Mouse (Mus musculus) forebrain, embryonic 13.5 days (tissue): ENCODE results near the gene Palm3. TPM values are rescaled to one million over a fixed set of nuclear protein-coding genes. Genes with fewer than 3 reads are reported as not detected.

Source experiments
- ATAC-seq: fragments of 200-750 bp; cut with Nextera tagmentation; 2 replicates; pipeline ENCODE4 v1.8.0; 2017
- H3K27ac ChIP-seq: fragments of 300-500 bp; sonication (generic); 2 replicates; pipeline ENCODE4 v1.5.1; 2015; ENCODE audit warnings: inconsistent platforms, mild to moderate bottlenecking, moderate library complexity
- H3K27me3 ChIP-seq: fragments of 300-500 bp; sonication (generic); 2 replicates; pipeline ENCODE4 v1.6.1; 2015; ENCODE audit warnings: mild to moderate bottlenecking, inconsistent platforms
- H3K36me3 ChIP-seq: fragments of 300-500 bp; sonication (generic); 2 replicates; pipeline ENCODE4 v1.6.1; 2015; ENCODE audit warnings: mild to moderate bottlenecking, inconsistent platforms; ENCODE audit not compliant: poor library complexity, severe bottlenecking
- H3K4me1 ChIP-seq: fragments of 300-500 bp; sonication (generic); 2 replicates; pipeline ENCODE4 v1.6.1; 2015; ENCODE audit warnings: inconsistent platforms
- H3K4me2 ChIP-seq: fragments of 300-500 bp; sonication (generic); 2 replicates; pipeline ENCODE4 v1.6.1; 2015; ENCODE audit warnings: inconsistent platforms, mild to moderate bottlenecking, moderate library complexity
- H3K4me3 ChIP-seq: fragments of 300-500 bp; sonication (generic); 2 replicates; pipeline ENCODE4 v1.5.1; 2015; ENCODE audit warnings: mild to moderate bottlenecking, inconsistent platforms
- H3K9ac ChIP-seq: fragments of 300-500 bp; sonication (generic); 2 replicates; pipeline ENCODE4 v1.6.1; 2015; ENCODE audit warnings: mild to moderate bottlenecking, inconsistent platforms
- H3K9me3 ChIP-seq: fragments of 300-500 bp; sonication (generic); replicated peaks from 2 replicates; pipeline ENCODE4 v1.6.1; 2016; ENCODE audit warnings: inconsistent platforms
- WGBS: fragments of 180-500 bp; shearing (Covaris S2); methylation state at CpG from one replicate; pipeline ENCODE4 v1.1.7; 2015; 5-methylcytosine and 5-hydroxymethylcytosine counted together
- polyA plus RNA-seq: library from polyadenylated mRNA; unstranded; fragments of >200 nt; fragmentation: Nextera tagmentation; extraction: Ambion mirVana; gene quantifications from 2 replicates; pipeline ENCODE4 v1.2.1, GENCODE M21; 2015

The Palm3 gene
- 1.9 and 2.1 TPM in 2 replicates for polyA plus RNA-seq

- Histone ChIP-seq H3K4me2 (no peak within 1 kb of the TSS), H3K9me3 (no peaks in the 10 kb centered on the region), H3K27me3 (peaks cover 55% of the 10 kb centered on the region), H3K36me3 (no peaks in the 10 kb centered on the region), H3K4me3 (no peak within 1 kb of the TSS), H3K9ac (no peak within 1 kb of the TSS), H3K4me1 (peaks cover 5% of the 10 kb centered on the region; the same call in 1 of the 2 replicates), H3K27ac (no peak within 1 kb of the TSS)
- no peak for ATAC-seq
- WGBS, result 7% methylated on average over 18 of the region's 18 CpGs
These were observed at the start of gene Palm3 for GRCm38 (mm10) chr8:84021096-84021495. Gene Palm3 (plus strand): TSS chr8:84021471.

DNA sequence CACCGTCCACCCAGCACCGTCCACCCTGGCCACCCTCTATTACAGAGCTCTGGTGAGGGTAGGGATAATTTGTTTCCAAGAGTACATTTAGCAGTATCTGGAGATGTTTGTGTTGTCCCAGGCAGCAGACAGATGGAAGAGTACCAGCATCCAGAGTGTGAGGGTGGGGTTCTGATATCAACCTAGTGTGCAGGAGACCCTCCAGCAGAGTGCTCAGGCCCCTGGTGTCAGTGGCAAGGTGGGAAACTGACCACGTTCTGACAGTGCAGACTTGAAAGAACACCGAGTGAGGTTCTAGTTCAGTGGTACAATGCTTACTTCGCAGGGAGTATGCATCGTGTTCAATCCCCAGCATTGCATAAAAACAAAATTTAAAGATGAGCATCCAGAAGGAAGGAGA, 49.6 kb upstream of the Palm3 start:
- peak overlapping the region; percentile 90 for H3K4me3 ChIP-seq
- no peak overlapping the region for H3K27ac ChIP-seq
- WGBS, result 73% methylated on average over 6 of the region's 6 CpGs
- H3K27me3 ChIP-seq, result no peaks in the 10 kb centered on the region
- peak overlapping the region; percentile 86 for H3K4me2 ChIP-seq
- no peak for ATAC-seq
- H3K9ac ChIP-seq, result peak overlapping the region; percentile 91; the same call in 1 of the 2 replicates
- H3K9me3 ChIP-seq, result no peaks in the 10 kb centered on the region
- peaks cover 29% of the 10 kb centered on the region for H3K4me1 ChIP-seq
- H3K36me3 ChIP-seq, result peaks cover 31% of the 10 kb centered on the region

GRCm38 (mm10) chr8:83972150-83973120, 48.8 kb upstream of the Palm3 start, which contains the start of gene Prkaca:
Gene Prkaca (plus strand): TSS chr8:83972993.
- Histone ChIP-seq H3K9me3 (no peaks in the 10 kb centered on the region), H3K27me3 (no peaks in the 10 kb centered on the region), H3K4me3 (peak within 1 kb of the TSS; percentile 90), H3K4me1 (peaks cover 37% of the 10 kb centered on the region), H3K4me2 (peak within 1 kb of the TSS; percentile 98), H3K9ac (peak within 1 kb of the TSS; percentile 91), H3K27ac (peak within 1 kb of the TSS; percentile 75), H3K36me3 (peaks cover 28% of the 10 kb centered on the region)
- ATAC-seq, result peak; percentile 100
- WGBS, result under 1% methylated on average over 65 of the region's 94 CpGs

- H3K9ac ChIP-seq, result peak overlapping the region; percentile 91
- no peaks in the 10 kb centered on the region for H3K27me3 ChIP-seq
- H3K27ac ChIP-seq, result peak overlapping the region; percentile 61
- peaks cover 47% of the 10 kb centered on the region for H3K4me1 ChIP-seq
- H3K4me2 ChIP-seq, result peak overlapping the region; percentile 98
- no peaks in the 10 kb centered on the region for H3K9me3 ChIP-seq
- peak overlapping the region; percentile 90 for H3K4me3 ChIP-seq
- WGBS, result 5% methylated on average over 29 of the region's 37 CpGs
- no peak for ATAC-seq
- H3K36me3 ChIP-seq, result peaks cover 18% of the 10 kb centered on the region
These were observed 47.9 kb upstream of the Palm3 start for GRCm38 (mm10) chr8:83973161-83974031.

DNA sequence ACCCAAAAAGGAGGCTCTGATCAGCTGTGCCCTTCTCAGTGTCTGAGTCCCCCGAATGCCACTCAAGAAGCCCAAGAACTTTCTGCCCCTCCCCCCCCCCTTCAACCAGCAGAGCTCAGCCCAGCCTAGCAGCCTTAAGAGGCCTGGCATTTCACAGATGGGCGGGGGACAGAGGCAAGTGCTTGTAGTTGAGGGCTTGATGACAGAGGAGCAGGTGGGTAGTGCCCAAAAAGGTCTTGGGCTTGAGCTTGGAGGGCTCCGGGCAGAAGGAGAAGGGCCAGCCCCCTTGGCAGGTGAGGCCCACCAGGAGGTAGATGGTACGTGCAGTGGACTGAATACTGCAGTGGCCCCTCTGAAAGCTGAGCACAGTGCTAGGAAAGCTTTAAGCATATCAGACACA, 46.8 kb upstream of the Palm3 start:
- Histone ChIP-seq H3K27ac (no peak overlapping the region), H3K9ac (no peak overlapping the region), H3K9me3 (no peaks in the 10 kb centered on the region), H3K4me2 (peak overlapping the region; percentile 98), H3K4me3 (peak overlapping the region; percentile 90; the same call in 1 of the 2 replicates), H3K27me3 (no peaks in the 10 kb centered on the region), H3K4me1 (peaks cover 50% of the 10 kb centered on the region), H3K36me3 (peaks cover 7% of the 10 kb centered on the region)
- 71% methylated on average over 4 of the region's 4 CpGs for WGBS
- ATAC-seq, result no peak

DNA sequence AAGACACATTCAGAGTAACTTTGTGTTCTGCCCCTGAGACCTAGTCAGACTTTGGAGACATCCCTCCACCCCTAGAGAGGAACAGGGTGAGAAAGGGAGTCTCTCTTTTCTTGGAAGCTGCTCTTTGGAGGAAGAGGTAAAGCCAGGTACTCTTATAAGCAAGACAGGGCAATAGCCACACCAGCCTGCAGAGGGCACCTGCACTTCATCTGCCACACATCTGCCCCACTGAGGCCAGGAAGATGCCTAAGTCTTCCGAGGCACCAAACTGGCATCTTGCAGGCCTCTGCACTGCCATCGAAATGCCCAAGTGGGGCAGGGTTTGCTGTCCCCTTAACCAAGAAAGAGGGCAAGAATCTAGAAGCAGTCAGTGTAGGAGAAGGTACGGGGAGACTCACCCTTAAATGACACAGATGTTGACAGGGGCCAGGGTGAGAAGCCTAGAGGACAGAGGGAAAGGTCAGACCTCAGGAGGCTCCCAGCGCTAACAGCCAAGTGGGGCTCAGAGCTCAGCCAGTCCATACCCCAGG, 45.1 kb upstream of the Palm3 start:
- no peak overlapping the region for H3K4me3 ChIP-seq
- H3K9ac ChIP-seq, result no peak overlapping the region
- H3K9me3 ChIP-seq, result no peaks in the 10 kb centered on the region
- peaks cover 50% of the 10 kb centered on the region for H3K4me1 ChIP-seq
- H3K36me3 ChIP-seq, result peaks cover 17% of the 10 kb centered on the region
- H3K4me2 ChIP-seq, result no peak overlapping the region
- 90% methylated on average over 4 of the region's 4 CpGs for WGBS
- no peaks in the 10 kb centered on the region for H3K27me3 ChIP-seq
- H3K27ac ChIP-seq, result no peak overlapping the region
- no peak for ATAC-seq

DNA sequence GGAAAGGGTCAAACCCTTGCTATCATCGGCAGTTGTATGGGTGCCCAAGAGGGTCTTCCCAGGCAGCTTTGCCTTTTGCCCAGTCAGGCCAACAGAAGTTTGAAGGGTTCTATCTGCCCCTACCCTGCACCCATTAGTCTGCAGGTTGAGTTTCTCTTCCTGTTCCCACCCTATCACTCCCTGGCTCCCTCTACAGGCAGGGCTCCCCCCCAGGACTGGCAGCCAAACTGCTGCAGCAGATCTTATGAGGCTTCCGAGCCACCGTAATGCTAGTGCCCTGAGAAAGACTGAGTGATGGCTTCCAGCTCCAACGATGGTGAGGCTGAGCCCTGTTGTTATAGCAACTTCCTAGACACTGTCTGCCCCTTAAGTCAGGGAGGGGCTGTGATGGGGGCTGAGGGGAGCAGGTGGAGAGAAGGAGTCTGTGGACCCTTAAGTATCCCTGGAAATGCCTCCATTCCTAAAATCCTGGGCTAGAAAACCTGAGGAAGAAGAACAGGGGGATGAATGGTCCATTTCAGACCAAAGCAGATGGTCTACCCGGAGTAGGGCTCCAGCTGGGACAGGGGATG, 44.4 kb upstream of the Palm3 start:
- H3K27ac ChIP-seq, result no peak overlapping the region
- H3K4me3 ChIP-seq, result no peak overlapping the region
- no peak overlapping the region for H3K9ac ChIP-seq
- 87% methylated on average over 5 of the region's 5 CpGs for WGBS
- peaks cover 46% of the 10 kb centered on the region for H3K4me1 ChIP-seq
- no peak for ATAC-seq
- H3K4me2 ChIP-seq, result no peak overlapping the region
- H3K9me3 ChIP-seq, result no peaks in the 10 kb centered on the region; the same call in 1 of the 2 replicates
- H3K27me3 ChIP-seq, result no peaks in the 10 kb centered on the region
- H3K36me3 ChIP-seq, result peaks cover 24% of the 10 kb centered on the region

DNA sequence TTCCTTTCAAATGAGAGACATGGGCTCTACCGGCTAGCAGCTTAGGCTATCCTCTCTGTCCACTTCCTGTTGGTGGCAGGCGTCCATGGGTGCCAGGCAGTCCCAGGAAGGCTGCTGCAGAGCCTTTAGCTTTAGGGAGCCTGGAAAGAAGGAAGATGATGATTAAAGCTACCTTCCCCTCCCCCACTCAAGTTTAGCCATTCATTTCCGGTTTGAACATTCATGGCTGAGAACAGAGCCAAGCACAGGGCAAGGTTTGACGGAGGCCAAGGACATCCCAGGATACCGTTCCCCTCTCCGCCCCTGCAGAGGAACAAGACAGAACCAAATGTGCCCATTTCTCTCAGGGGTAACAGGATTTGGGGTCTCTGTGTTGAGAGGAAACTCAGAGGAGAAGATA, 43.6 kb upstream of the Palm3 start:
- H3K27ac ChIP-seq, result no peak overlapping the region
- H3K9me3 ChIP-seq, result no peaks in the 10 kb centered on the region; the same call in 1 of the 2 replicates
- H3K9ac ChIP-seq, result 0 out of 2 replicates have a peak overlapping the region, but pooled peaks have one; percentile 14
- no peak overlapping the region for H3K4me2 ChIP-seq
- WGBS, result 66% methylated on average over 6 of the region's 6 CpGs
- H3K4me1 ChIP-seq, result peaks cover 44% of the 10 kb centered on the region
- no peak for ATAC-seq
- peaks cover 32% of the 10 kb centered on the region for H3K36me3 ChIP-seq
- no peaks in the 10 kb centered on the region for H3K27me3 ChIP-seq
- H3K4me3 ChIP-seq, result no peak overlapping the region

- no peaks in the 10 kb centered on the region for H3K27me3 ChIP-seq
- ATAC-seq, result no peak
- H3K9me3 ChIP-seq, result no peaks in the 10 kb centered on the region; the same call in 1 of the 2 replicates
- H3K4me1 ChIP-seq, result peaks cover 44% of the 10 kb centered on the region
- no peak overlapping the region for H3K4me3 ChIP-seq
- 0 out of 2 replicates have a peak overlapping the region, but pooled peaks have one; percentile 8 for H3K9ac ChIP-seq
- no peak overlapping the region for H3K27ac ChIP-seq
- peaks cover 37% of the 10 kb centered on the region for H3K36me3 ChIP-seq
- H3K4me2 ChIP-seq, result no peak overlapping the region
- 76% methylated on average over 9 of the region's 9 CpGs for WGBS
These were observed 43.1 kb upstream of the Palm3 start for GRCm38 (mm10) chr8:83978200-83978599.

GRCm38 (mm10) chr8:83980250-83980649, 41.0 kb upstream of the Palm3 start:
- H3K27me3 ChIP-seq, result no peaks in the 10 kb centered on the region
- WGBS, result 86% methylated on average over 1 of the region's 1 CpGs
- no peaks in the 10 kb centered on the region; the same call in 1 of the 2 replicates for H3K9me3 ChIP-seq
- ATAC-seq, result no peak
- H3K4me1 ChIP-seq, result peaks cover 25% of the 10 kb centered on the region
- H3K4me2 ChIP-seq, result no peak overlapping the region
- no peak overlapping the region for H3K27ac ChIP-seq
- no peak overlapping the region for H3K4me3 ChIP-seq
- peaks cover 52% of the 10 kb centered on the region for H3K36me3 ChIP-seq
- H3K9ac ChIP-seq, result no peak overlapping the region

- ATAC-seq, result no peak
- 90% methylated on average over 8 of the region's 8 CpGs for WGBS
- Histone ChIP-seq H3K9ac (no peak overlapping the region), H3K4me1 (peaks cover 24% of the 10 kb centered on the region), H3K4me2 (no peak overlapping the region), H3K4me3 (no peak overlapping the region), H3K27me3 (no peaks in the 10 kb centered on the region), H3K27ac (no peak overlapping the region), H3K36me3 (peaks cover 56% of the 10 kb centered on the region), H3K9me3 (no peaks in the 10 kb centered on the region; the same call in 1 of the 2 replicates)
These were observed 40.4 kb upstream of the Palm3 start for GRCm38 (mm10) chr8:83980845-83981244.
